Mouse (Mus musculus): ENCODE measurements around the gene Bzw2. TPM values are rescaled to one million over a fixed set of nuclear protein-coding genes. Genes with fewer than 3 reads are reported as not detected.

Gene Bzw2
- polyA plus RNA-seq, 1 experiment from 2014 or later, result 122 TPM

- 70% methylated on average over 6 of the region's 6 CpGs for WGBS
- peaks cover 38% of the 10 kb centered on the region for H3K36me3 ChIP-seq (ENCODE audit: control insufficient read depth, insufficient read depth, low read length)
- ATAC-seq (ENCODE audit: low FRiP score, low TSS enrichment), result peak; percentile 91
Observed at GRCm38 (mm10) chr12:36187081-36187480, 29.2 kb upstream of the Bzw2 start.

GRCm38 (mm10) chr12:36182570-36182969 lies 24.7 kb upstream of the Bzw2 start:
- WGBS, result 79% methylated on average over 6 of the region's 6 CpGs
- peaks cover 30% of the 10 kb centered on the region for H3K36me3 ChIP-seq (ENCODE audit: control insufficient read depth, insufficient read depth, low read length)

More at GRCm38 (mm10) chr12:36187081-36187480, 29.2 kb upstream of the Bzw2 start:
- Histone ChIP-seq H3K4me2 (replicated peaks; ENCODE audit: low read depth) (no peak overlapping the region), H3K9ac (ENCODE audit: low read length) (no peak overlapping the region), H3K27me3 (ENCODE audit: control insufficient read depth, insufficient read depth, low read length) (no peaks in the 10 kb centered on the region), H3K9me3 (ENCODE audit: control insufficient read depth, low read length) (no peaks in the 10 kb centered on the region), H3K4me3 (ENCODE audit: low read depth, low read length) (no peak overlapping the region), H3K27ac (replicated peaks) (no peak overlapping the region), H3K4me1 (replicated peaks; ENCODE audit: control insufficient read depth, insufficient read depth) (no peaks in the 10 kb centered on the region)
- no peak for TF ChIP-seq CTCF (IDR thresholded peaks at IDR 0.05; ENCODE audit: low read depth)
- no peak for TF ChIP-seq EP300 (optimal IDR thresholded peaks at IDR 0.05)
- DNase-seq (ENCODE audit: low spot score), result no peak

GRCm38 (mm10) chr12:36177227-36177626 lies 19.3 kb upstream of the Bzw2 start:
- no peaks in the 10 kb centered on the region for H3K4me1 ChIP-seq (replicated peaks; ENCODE audit: control insufficient read depth, insufficient read depth)
- WGBS, result 93% methylated on average over 5 of the region's 5 CpGs

More at GRCm38 (mm10) chr12:36182570-36182969, 24.7 kb upstream of the Bzw2 start:
- Histone ChIP-seq H3K9ac (ENCODE audit: low read length) (no peak overlapping the region), H3K4me2 (replicated peaks; ENCODE audit: low read depth) (no peak overlapping the region), H3K27ac (replicated peaks) (no peak overlapping the region), H3K9me3 (ENCODE audit: control insufficient read depth, low read length) (no peaks in the 10 kb centered on the region), H3K27me3 (ENCODE audit: control insufficient read depth, insufficient read depth, low read length) (no peaks in the 10 kb centered on the region), H3K4me1 (replicated peaks; ENCODE audit: control insufficient read depth, insufficient read depth) (no peaks in the 10 kb centered on the region), H3K4me3 (ENCODE audit: low read depth, low read length) (no peak overlapping the region)
- ATAC-seq (ENCODE audit: low FRiP score, low TSS enrichment), result no peak
- TF ChIP-seq EP300 (optimal IDR thresholded peaks at IDR 0.05) (no peak), CTCF (IDR thresholded peaks at IDR 0.05; ENCODE audit: low read depth) (no peak)
- no peak for DNase-seq (ENCODE audit: low spot score)

GRCm38 (mm10) chr12:36165299-36165698 lies 7.4 kb upstream of the Bzw2 start:
- Histone ChIP-seq H3K4me2 (replicated peaks; ENCODE audit: low read depth) (no peak overlapping the region), H3K4me1 (replicated peaks; ENCODE audit: control insufficient read depth, insufficient read depth) (no peaks in the 10 kb centered on the region), H3K27me3 (ENCODE audit: control insufficient read depth, insufficient read depth, low read length) (no peaks in the 10 kb centered on the region), H3K9me3 (ENCODE audit: control insufficient read depth, low read length) (no peaks in the 10 kb centered on the region), H3K36me3 (ENCODE audit: control insufficient read depth, insufficient read depth, low read length) (no peaks in the 10 kb centered on the region), H3K4me3 (ENCODE audit: low read depth, low read length) (no peak overlapping the region), H3K9ac (ENCODE audit: low read length) (no peak overlapping the region), H3K27ac (replicated peaks) (no peak overlapping the region)
- 42% methylated on average over 1 of the region's 1 CpGs for WGBS
- DNase-seq (ENCODE audit: low spot score) (peak; percentile 37), ATAC-seq (ENCODE audit: low FRiP score, low TSS enrichment) (peak; percentile 82)
- TF ChIP-seq EP300 (optimal IDR thresholded peaks at IDR 0.05) (no peak), CTCF (IDR thresholded peaks at IDR 0.05; ENCODE audit: low read depth) (no peak)

More at GRCm38 (mm10) chr12:36177227-36177626, 19.3 kb upstream of the Bzw2 start:
- ATAC-seq (ENCODE audit: low FRiP score, low TSS enrichment), result no peak
- TF ChIP-seq CTCF (IDR thresholded peaks at IDR 0.05; ENCODE audit: low read depth), result no peak
- TF ChIP-seq EP300 (optimal IDR thresholded peaks at IDR 0.05), result no peak
- no peak overlapping the region for H3K4me2 ChIP-seq (replicated peaks; ENCODE audit: low read depth)
- H3K4me3 ChIP-seq (ENCODE audit: low read depth, low read length), result no peak overlapping the region
- H3K27ac ChIP-seq (replicated peaks), result no peak overlapping the region
- no peak for DNase-seq (ENCODE audit: low spot score)
- H3K9me3 ChIP-seq (ENCODE audit: control insufficient read depth, low read length), result no peaks in the 10 kb centered on the region
- H3K27me3 ChIP-seq (ENCODE audit: control insufficient read depth, insufficient read depth, low read length), result no peaks in the 10 kb centered on the region
- H3K36me3 ChIP-seq (ENCODE audit: control insufficient read depth, insufficient read depth, low read length), result peaks cover 14% of the 10 kb centered on the region
- no peak overlapping the region for H3K9ac ChIP-seq (ENCODE audit: low read length)

- H3K4me1 ChIP-seq (replicated peaks; ENCODE audit: control insufficient read depth, insufficient read depth), result no peaks in the 10 kb centered on the region
- TF ChIP-seq CTCF (IDR thresholded peaks at IDR 0.05; ENCODE audit: low read depth) (no peak), EP300 (optimal IDR thresholded peaks at IDR 0.05) (no peak)
- H3K27ac ChIP-seq (replicated peaks), result no peak overlapping the region
- no peaks in the 10 kb centered on the region for H3K27me3 ChIP-seq (ENCODE audit: control insufficient read depth, insufficient read depth, low read length)
- no peak overlapping the region for H3K4me2 ChIP-seq (replicated peaks; ENCODE audit: low read depth)
- 55% methylated on average over 7 of the region's 7 CpGs for WGBS
- ATAC-seq (ENCODE audit: low FRiP score, low TSS enrichment) (no peak), DNase-seq (ENCODE audit: low spot score) (no peak)
- H3K36me3 ChIP-seq (ENCODE audit: control insufficient read depth, insufficient read depth, low read length), result no peaks in the 10 kb centered on the region
- H3K9ac ChIP-seq (ENCODE audit: low read length), result no peak overlapping the region
- no peak overlapping the region for H3K4me3 ChIP-seq (ENCODE audit: low read depth, low read length)
- H3K9me3 ChIP-seq (ENCODE audit: control insufficient read depth, low read length), result no peaks in the 10 kb centered on the region
Observed at GRCm38 (mm10) chr12:36164126-36164791, 6.4 kb upstream of the Bzw2 start.

GRCm38 (mm10) chr12:36157304-36157637 lies 609 bp downstream of the Bzw2 start:
- ATAC-seq (ENCODE audit: low FRiP score, low TSS enrichment) (peak; percentile 65), DNase-seq (ENCODE audit: low spot score) (no peak)
- no peaks in the 10 kb centered on the region for H3K36me3 ChIP-seq (ENCODE audit: control insufficient read depth, insufficient read depth, low read length)
- WGBS, result under 1% methylated on average over 14 of the region's 14 CpGs
- H3K9ac ChIP-seq (ENCODE audit: low read length), result peak overlapping the region; percentile 86
- H3K4me3 ChIP-seq (ENCODE audit: low read depth, low read length), result peak overlapping the region; percentile 88
- no peaks in the 10 kb centered on the region; the same call in 1 of the 2 replicates for H3K4me1 ChIP-seq (replicated peaks; ENCODE audit: control insufficient read depth, insufficient read depth)
- H3K4me2 ChIP-seq (replicated peaks; ENCODE audit: low read depth), result peak overlapping the region; percentile 67
- H3K9me3 ChIP-seq (ENCODE audit: control insufficient read depth, low read length), result no peaks in the 10 kb centered on the region
- no peaks in the 10 kb centered on the region for H3K27me3 ChIP-seq (ENCODE audit: control insufficient read depth, insufficient read depth, low read length)
- peak overlapping the region; percentile 95 for H3K27ac ChIP-seq (replicated peaks)
- no peak for TF ChIP-seq CTCF (IDR thresholded peaks at IDR 0.05; ENCODE audit: low read depth)
- peak; percentile 45 for TF ChIP-seq EP300 (optimal IDR thresholded peaks at IDR 0.05)
